Mouse (Mus musculus) hematopoietic multipotent progenitor cell, adult 10-12 weeks (in vitro differentiated cells): Measurements from ENCODE around the gene Ndufb11. TPM values are rescaled to one million over a fixed set of nuclear protein-coding genes. Genes with fewer than 3 reads are reported as not detected.

ENCODE experiments used
- polyA plus RNA-seq: library from polyadenylated mRNA; stranded (reverse); fragments of >175 nt; gene quantifications from 2 replicates; pipeline ENCODE4 v1.2.3, GENCODE M21; 2012; ENCODE audit warnings: low replicate concordance

Gene Ndufb11
- 390 and 480 TPM in 2 replicates for polyA plus RNA-seq

DNA sequence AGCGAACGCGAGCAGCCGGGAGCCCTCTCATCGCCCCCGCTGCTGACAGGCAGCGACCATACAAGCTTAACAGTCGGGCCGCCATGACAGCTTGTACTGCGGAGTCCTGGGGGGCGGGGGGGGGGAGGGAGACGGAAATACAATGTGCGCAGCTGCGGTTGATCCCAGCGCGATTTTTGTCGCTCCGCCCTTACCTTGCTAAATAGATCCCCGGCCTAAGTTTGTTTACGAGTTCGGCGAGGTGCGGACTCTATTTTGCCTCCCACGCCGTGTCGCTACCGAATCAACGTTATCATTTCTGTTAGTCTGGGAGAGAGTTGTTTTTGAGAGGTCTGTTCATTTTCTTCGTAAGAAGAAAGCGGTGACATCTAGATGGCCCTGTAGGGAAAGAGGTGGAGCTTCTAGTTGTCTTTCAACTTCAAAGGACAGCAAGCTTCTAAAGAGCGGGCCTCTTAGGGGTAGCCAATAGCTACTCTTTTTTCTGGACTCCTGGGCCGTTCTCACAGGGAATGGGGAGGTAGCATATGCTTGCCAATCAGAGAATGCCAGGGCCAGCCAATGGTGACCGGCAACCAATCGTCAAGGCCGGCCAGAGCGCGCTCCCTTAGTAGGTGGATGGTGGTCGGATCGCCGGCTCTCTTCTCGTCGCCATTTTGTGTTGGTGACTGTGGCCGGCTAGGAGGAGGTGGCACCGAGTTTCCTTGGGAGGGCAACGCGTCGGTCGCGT, at the start of gene Ndufb11, which contains the start of gene Rbm10:
Ndufb11 (minus strand) TSS at position 444 of the 727 bp plus-strand sequence.
Rbm10 (plus strand) TSS at position 328 of the 727 bp plus-strand sequence.

DNA sequence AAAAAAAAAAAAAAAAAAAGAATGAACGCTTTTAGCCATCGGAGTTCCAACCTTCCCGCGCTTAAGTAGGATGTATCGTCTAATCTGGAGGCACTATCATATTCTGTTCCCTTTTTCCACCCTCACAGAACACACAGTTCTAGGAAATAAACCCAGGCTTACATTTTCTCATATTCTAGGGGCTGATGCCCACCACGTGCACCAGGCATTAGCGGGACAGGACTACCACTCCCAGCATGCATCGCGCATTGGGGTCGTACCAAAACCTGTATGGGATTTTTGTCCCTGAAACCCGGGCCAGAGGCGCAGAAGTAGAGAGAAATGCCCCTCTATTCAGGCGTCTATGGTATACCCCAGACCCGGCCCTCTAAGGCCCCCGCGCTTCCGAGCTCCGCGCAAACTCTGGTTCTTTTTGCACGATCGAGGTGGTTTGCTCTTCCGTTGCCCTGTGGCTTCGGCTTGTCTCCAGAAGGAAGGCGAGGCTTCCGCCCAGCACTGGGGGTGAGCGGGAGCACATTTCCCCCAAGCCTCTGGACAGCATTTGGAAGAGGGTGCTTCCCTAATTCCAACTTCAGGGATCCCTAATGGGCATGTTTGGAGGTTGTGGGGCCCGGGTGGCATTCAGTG, 40.7 kb upstream of the Ndufb11 start, which contains the start of gene Uba1:
Uba1 (plus strand) TSS at position 301 of the 627 bp plus-strand sequence.

Other genes with a start within 250 kb of the Ndufb11 start
- gene Jade3, start 191.9 kb downstream of the Ndufb11 start, polyA plus RNA-seq = 0.28 and 0.36 TPM in 2 replicates
- gene Rgn, start 67.8 kb downstream of the Ndufb11 start, polyA plus RNA-seq = not detected in 2 replicates
- 65.0 and 75.8 TPM in 2 replicates for gene Rbm10, start 116 bp downstream of the Ndufb11 start, polyA plus RNA-seq
- gene Uba1, start 40.7 kb upstream of the Ndufb11 start, polyA plus RNA-seq = 89.8 and 117 TPM in 2 replicates
- gene Cdk16, start 70.3 kb upstream of the Ndufb11 start, polyA plus RNA-seq = 52.2 and 112 TPM in 2 replicates
- gene Usp11, start 86.3 kb upstream of the Ndufb11 start, polyA plus RNA-seq = 8.1 and 8.3 TPM in 2 replicates
- 26.3 and 119 TPM in 2 replicates for gene Araf, start 180.2 kb upstream of the Ndufb11 start, polyA plus RNA-seq